Mouse (Mus musculus): ENCODE results near the gene Smim20.

DNA sequence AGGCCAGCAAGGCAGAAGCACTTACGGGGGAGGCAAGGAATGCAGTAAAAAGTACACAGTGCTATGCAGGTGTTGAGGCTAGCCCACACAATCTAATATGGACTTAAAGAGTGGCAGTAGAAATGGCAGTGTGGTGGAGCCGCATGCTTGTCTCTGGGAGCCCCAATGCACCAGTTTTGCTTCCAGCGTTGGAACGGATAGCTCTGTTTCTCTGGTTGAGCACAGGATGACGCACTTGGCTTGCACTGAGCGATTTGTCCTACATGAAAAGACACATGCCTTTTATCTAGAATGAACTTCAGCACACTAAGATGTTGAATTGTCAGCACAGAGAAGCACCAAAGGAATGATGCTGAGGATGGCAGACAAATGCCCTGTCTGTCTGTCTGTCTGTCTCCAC lies 37.1 kb downstream of the Smim20 start:
- no peak for TF ChIP-seq CTCF (IDR thresholded peaks at IDR 0.05; ENCODE audit: extremely low read depth, insufficient read length, insufficient replicate concordance, low read depth, low read length)
- no peak for TF ChIP-seq POLR2A (IDR thresholded peaks at IDR 0.05; ENCODE audit: low read depth, low read length)
